Mouse (Mus musculus): Measurements from ENCODE around the gene Obp2a.

GRCm38 (mm10) chr2:25664125-25664524, 35.7 kb upstream of the Obp2a start:
- TF ChIP-seq POLR2A (IDR thresholded peaks at IDR 0.05; ENCODE audit: borderline replicate concordance, extremely low read depth, insufficient read depth, insufficient read length, poor library complexity, severe bottlenecking), result no peak
- TF ChIP-seq CTCF (IDR thresholded peaks at IDR 0.05; ENCODE audit: borderline replicate concordance, extremely low read depth, insufficient read depth, insufficient read length), result no peak

Data from brain, embryonic 14.5 days (tissue).